Mouse (Mus musculus) bone marrow macrophage, adult 2 months (primary cell): ENCODE data around the gene Gsto1. TPM values are rescaled to one million over a fixed set of nuclear protein-coding genes. Genes with fewer than 3 reads are reported as not detected.
"Not testable (repeated sequence)": the region's sequence is repeated elsewhere in the genome, so short reads cannot be mapped to it uniquely, and the experiment has no call there.

Source experiments
- H3K27ac ChIP-seq: 2 replicates; pipeline ENCODE4 v1.5.1; 2012; ENCODE audit warnings: low read depth, low read length; ENCODE audit not compliant: insufficient read depth
- H3K4me1 ChIP-seq: 2 replicates; pipeline ENCODE4 v1.6.1; 2012; ENCODE audit warnings: low read length; ENCODE audit not compliant: control insufficient read depth, insufficient read depth
- H3K4me3 ChIP-seq: 2 replicates; pipeline ENCODE4 v1.5.1; 2012; ENCODE audit warnings: mild to moderate bottlenecking, low read length, moderate library complexity; ENCODE audit not compliant: insufficient read depth
- CTCF ChIP-seq: IDR thresholded peaks from 2 replicates; pipeline ENCODE4 v1.5.1; 2012; ENCODE audit warnings: low read depth, mild to moderate bottlenecking, low read length, moderate library complexity
- POLR2A ChIP-seq: IDR thresholded peaks from 2 replicates; pipeline ENCODE4 v1.6.1; 2012; ENCODE audit warnings: mild to moderate bottlenecking, low read depth, low read length, borderline replicate concordance
- polyA plus RNA-seq: library from polyadenylated mRNA; stranded (reverse); fragments of >200 nt; gene quantifications from 2 replicates; pipeline ENCODE4 v1.2.4, GENCODE M21; 2012; ENCODE audit not compliant: missing spikeins, insufficient read depth, insufficient read length

Gsto1 gene
- polyA plus RNA-seq, 1 experiment, result 137 TPM

- TF ChIP-seq CTCF (no peak), POLR2A (no peak)
- Histone ChIP-seq H3K27ac (no peak overlapping the region), H3K4me1 (no peaks in the 10 kb centered on the region), H3K4me3 (no peak overlapping the region)
These were observed 22.5 kb upstream of the Gsto1 start for GRCm38 (mm10) chr19:47832316-47832715.

- H3K27ac ChIP-seq, result no peak overlapping the region
- H3K4me1 ChIP-seq, result no peaks in the 10 kb centered on the region
- TF ChIP-seq CTCF (no peak), POLR2A (no peak)
- no peak overlapping the region for H3K4me3 ChIP-seq
These were observed 20.2 kb upstream of the Gsto1 start for GRCm38 (mm10) chr19:47834614-47835013.

DNA sequence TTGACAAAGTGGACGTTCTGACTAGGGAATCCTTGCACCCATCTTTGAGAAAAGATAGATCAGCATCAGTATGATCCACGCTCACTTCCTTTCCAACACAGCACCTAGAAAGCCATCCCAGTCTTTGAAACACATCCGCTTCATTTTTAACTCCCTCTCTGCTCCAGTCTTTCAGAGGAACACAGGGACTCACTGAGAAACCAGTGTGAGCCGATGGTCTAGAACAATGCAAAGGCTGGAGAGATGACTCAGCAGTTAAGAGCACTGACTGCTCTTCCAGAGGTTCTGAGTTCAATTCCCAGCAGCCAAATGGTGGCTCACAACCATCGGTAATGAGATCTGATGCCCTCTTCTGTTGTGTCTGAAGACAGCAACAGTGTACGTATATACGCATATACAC lies 19.0 kb upstream of the Gsto1 start:
- Histone ChIP-seq H3K4me1 (no peaks in the 10 kb centered on the region), H3K4me3 (no peak overlapping the region), H3K27ac (no peak overlapping the region)
- TF ChIP-seq POLR2A (no peak), CTCF (no peak)

- Histone ChIP-seq H3K4me3 (peak overlapping the region; percentile 54), H3K27ac (no peak overlapping the region), H3K4me1 (no peaks in the 10 kb centered on the region)
- TF ChIP-seq POLR2A (no peak), CTCF (no peak)
These were observed 17.9 kb upstream of the Gsto1 start for GRCm38 (mm10) chr19:47836701-47837526.

- TF ChIP-seq POLR2A, result no peak
- TF ChIP-seq CTCF, result no peak
- Histone ChIP-seq H3K27ac (no peak overlapping the region), H3K4me3 (peak overlapping the region; percentile 54), H3K4me1 (no peaks in the 10 kb centered on the region)
These were observed 17.3 kb upstream of the Gsto1 start for GRCm38 (mm10) chr19:47837527-47837901.

DNA sequence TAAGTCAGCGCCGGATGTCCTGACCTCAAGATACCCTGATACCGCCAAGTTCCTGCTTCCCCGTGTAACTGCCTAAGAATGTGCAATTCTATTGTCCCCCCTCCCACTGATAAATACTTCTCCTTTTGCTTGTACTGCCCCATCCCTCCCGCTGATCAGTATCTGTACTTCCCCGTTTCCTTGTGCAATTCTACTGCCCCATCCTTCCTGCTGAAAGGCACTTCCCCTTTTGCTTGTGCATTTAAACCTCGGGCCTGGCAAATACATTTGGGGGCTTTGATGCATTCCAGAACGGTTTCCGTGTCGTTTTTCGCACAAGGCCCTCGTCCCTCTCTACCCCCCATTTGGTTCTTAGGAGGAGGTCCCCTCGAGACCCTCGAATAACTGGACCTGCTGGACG lies 13.5 kb upstream of the Gsto1 start:
- H3K4me3 ChIP-seq, H3K27ac ChIP-seq, H3K4me1 ChIP-seq: not testable (repeated sequence)

- no peak overlapping the region for H3K27ac ChIP-seq
- H3K4me3 ChIP-seq, result no peak overlapping the region
- TF ChIP-seq CTCF, result no peak
- TF ChIP-seq POLR2A, result no peak
- peaks cover 3% of the 10 kb centered on the region; the same call in 1 of the 2 replicates for H3K4me1 ChIP-seq
These were observed 5.0 kb upstream of the Gsto1 start for GRCm38 (mm10) chr19:47849735-47850134.

GRCm38 (mm10) chr19:47852131-47852530 lies 2.6 kb upstream of the Gsto1 start:
- not testable (repeated sequence) for H3K4me1 ChIP-seq, H3K4me3 ChIP-seq, H3K27ac ChIP-seq

GRCm38 (mm10) chr19:47853053-47853452 lies 1.7 kb upstream of the Gsto1 start:
- peaks cover 9% of the 10 kb centered on the region for H3K4me1 ChIP-seq
- TF ChIP-seq POLR2A (no peak), CTCF (no peak)

GRCm38 (mm10) chr19:47853951-47854795 lies 597 bp upstream of the Gsto1 start:
- H3K27ac ChIP-seq, result no peak overlapping the region
- H3K4me1 ChIP-seq, result peaks cover 9% of the 10 kb centered on the region
- TF ChIP-seq CTCF (no peak), POLR2A (no peak)
- H3K4me3 ChIP-seq, result peak overlapping the region; percentile 99

More at GRCm38 (mm10) chr19:47853053-47853452, 1.7 kb upstream of the Gsto1 start:
- Histone ChIP-seq H3K4me3 (no peak overlapping the region), H3K27ac (no peak overlapping the region)
